Mouse (Mus musculus) ES-Bruce4 (cell line): ENCODE data around the gene C1qc.

ENCODE experiments used
- CTCF ChIP-seq: IDR thresholded peaks from one replicate; pipeline ENCODE4 v1.8.1; 2011; ENCODE audit warnings: low read depth, low read length
- EP300 ChIP-seq: IDR thresholded peaks from 2 replicates; pipeline ENCODE4 v1.6.1; 2011; ENCODE audit warnings: low read depth, low read length; ENCODE audit not compliant: insufficient read depth

GRCm38 (mm10) chr4:136896461-136896860, 3.6 kb upstream of the C1qc start:
- TF ChIP-seq CTCF (no peak), EP300 (no peak)
